Mouse (Mus musculus): ENCODE results near the gene Cpt2. TPM values are rescaled to one million over a fixed set of nuclear protein-coding genes. Genes with fewer than 3 reads are reported as not detected.

Gene Cpt2
- total RNA-seq, 2 experiments from 2014 or later, result 6.6 to 8.5 TPM

DNA sequence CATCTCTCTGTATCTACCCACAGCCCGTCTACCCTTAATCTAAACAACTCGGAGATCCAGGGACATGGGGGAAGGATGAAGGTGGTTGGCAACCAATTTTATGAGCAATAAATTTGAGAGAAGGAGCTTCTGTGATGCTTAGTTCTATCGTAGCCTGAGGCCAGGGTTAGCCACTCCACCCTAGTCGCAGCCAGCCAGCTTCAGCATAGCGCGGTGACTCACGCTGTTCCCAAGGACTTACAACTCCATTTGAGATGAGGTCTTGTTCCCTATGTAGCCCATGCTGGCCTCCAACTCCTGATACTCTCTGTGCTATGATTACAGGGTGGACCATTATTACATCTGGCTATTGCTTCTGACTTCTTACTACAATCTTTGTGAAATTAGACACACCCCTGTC is 19.3 kb upstream of the Cpt2 start:
- no peak for DNase-seq (ENCODE audit: low spot score in 2 of 2)
- Histone ChIP-seq H3K27ac (no peak overlapping the region), H3K4me3 (no peak overlapping the region)
- no peak for TF ChIP-seq CTCF (conservative IDR thresholded peaks at IDR 0.05)

DNA sequence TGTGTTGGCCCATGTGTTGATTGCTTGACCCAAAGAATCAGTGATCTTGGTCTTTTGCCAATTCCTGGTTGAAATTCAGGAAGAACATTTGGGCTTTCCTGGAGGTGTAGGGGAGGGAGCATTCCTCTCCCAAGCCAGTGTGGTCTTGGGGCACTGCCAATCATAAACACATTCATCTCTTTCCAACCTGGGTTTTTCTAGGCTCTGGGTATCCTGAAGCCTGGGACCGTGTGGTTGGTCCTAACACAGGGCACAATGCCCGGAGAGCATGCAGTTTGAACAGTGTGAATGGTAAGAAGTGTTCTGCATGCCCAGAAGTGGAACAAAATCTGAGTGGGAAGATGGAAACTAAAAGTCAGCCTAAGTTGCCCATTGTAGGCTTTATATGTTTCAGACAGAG is 14.7 kb upstream of the Cpt2 start:
- no peak for TF ChIP-seq CTCF (conservative IDR thresholded peaks at IDR 0.05)
- Histone ChIP-seq H3K27ac (no peak overlapping the region; the same call in 1 of the 2 replicates), H3K4me3 (no peak overlapping the region)
- no peak for DNase-seq (ENCODE audit: low spot score in 2 of 2)

DNA sequence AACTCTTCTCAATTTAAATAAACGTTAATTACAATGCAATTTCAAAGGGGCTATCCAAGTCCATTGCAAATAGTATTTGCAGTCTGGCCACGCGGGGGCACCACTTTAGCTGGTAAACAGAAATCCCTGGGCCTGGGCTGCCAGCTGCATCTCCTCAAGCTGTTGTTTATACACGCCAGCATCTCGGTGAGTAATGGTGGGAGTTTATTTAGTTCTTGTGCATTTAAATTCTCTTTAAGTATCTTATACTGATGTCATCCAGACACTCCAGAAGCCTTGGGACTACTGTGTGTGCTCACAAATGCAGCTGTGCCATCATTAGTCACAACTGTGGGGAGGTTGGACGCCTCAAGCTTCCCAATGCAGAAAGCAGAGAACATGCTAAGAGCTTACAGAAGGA is 13.9 kb upstream of the Cpt2 start:
- Histone ChIP-seq H3K27ac (peak overlapping the region; percentile 43; the same call in 1 of the 2 replicates), H3K4me3 (no peak overlapping the region)
- peak; percentile 73 to 76 for DNase-seq (ENCODE audit: low spot score in 2 of 2)
- peak; percentile 88 for TF ChIP-seq CTCF (conservative IDR thresholded peaks at IDR 0.05)

DNA sequence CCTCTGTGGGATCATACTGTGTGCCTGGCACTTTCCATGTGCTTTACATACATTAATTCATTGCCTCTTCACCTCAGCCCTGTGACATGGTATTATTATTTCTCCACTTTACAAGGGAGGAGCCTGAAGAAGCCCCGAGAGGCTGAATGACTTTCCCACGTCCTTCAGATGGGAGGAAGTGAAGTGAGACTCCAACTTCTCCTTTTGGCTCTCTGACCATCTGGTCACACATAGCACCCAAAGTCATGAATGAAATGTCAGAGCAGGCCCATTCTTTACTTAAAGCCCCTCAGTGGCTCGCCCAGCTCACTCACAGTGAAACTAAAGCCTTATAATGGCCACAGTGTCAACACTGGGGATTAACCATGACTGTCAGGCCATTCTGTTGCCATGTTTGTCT is 11.8 kb upstream of the Cpt2 start:
- Histone ChIP-seq H3K27ac (no peak overlapping the region), H3K4me3 (no peak overlapping the region)
- DNase-seq (ENCODE audit: low spot score in 2 of 2), result no peak
- TF ChIP-seq CTCF (conservative IDR thresholded peaks at IDR 0.05), result no peak

DNA sequence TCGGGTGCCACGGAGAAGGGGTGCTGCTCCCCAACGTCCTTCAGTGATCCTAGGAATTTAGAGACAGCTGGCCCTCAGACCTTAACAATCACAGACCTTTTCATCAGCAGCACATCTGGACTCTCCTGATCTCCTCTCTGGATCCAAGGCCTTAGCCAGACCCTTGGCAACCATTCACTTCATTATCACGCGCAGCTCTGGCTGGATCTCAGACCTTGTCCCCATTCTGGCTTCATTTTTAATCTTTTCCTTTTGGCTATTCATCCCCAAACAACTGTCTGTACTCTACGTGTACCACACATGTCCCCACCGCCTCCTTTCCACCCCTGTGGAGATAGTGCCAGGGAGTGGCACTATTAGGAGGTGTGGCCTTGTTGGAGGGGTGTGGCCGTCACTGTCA is 9.8 kb upstream of the Cpt2 start:
- H3K4me3 ChIP-seq, result no peak overlapping the region
- no peak for TF ChIP-seq CTCF (conservative IDR thresholded peaks at IDR 0.05)
- no peak for DNase-seq (ENCODE audit: low spot score in 2 of 2)
- no peak overlapping the region for H3K27ac ChIP-seq

DNA sequence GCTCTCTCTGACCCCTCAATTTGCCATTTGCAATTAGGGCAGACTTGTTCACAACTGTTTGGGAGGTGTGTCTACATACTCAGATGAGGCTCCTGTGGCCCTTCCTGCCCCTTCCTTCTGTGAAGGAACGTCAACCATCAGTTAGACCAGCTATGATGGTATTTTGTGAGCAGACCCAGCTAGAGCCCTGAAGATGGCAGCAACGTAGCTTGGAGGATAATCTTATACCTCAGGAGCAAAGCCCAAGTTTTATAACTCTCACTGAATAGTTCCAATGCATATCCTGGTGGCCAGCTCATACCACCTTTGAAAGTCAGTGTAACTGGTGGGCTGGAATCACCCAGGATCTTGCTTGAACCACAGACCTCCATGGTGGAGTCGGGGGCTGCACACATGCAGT is 8.0 kb upstream of the Cpt2 start:
- Histone ChIP-seq H3K4me3 (no peak overlapping the region), H3K27ac (no peak overlapping the region)
- DNase-seq (ENCODE audit: low spot score in 2 of 2), result no peak
- TF ChIP-seq CTCF (conservative IDR thresholded peaks at IDR 0.05), result peak; percentile 51

DNA sequence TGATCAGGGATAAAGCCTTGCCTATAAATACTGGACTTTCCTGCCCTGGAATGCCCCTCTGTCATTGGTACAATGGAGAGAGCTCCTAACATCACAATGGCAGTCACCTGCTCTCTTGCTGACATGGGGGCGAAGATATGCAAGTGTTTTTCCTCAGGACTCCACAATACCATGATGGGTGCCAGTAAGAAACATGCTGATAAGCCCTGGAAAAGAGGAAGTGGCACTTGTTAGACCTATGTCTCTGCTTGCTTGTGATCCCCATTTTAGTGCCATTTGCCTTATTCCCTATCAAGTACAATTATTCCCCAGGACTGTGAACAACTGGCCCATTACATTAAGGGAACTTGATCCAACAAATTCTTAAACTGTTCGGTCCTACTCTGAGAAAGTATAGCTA is 5.3 kb upstream of the Cpt2 start:
- TF ChIP-seq CTCF (conservative IDR thresholded peaks at IDR 0.05), result no peak
- H3K27ac ChIP-seq, result no peak overlapping the region
- H3K4me3 ChIP-seq, result no peak overlapping the region
- DNase-seq (ENCODE audit: low spot score in 2 of 2), result no peak

DNA sequence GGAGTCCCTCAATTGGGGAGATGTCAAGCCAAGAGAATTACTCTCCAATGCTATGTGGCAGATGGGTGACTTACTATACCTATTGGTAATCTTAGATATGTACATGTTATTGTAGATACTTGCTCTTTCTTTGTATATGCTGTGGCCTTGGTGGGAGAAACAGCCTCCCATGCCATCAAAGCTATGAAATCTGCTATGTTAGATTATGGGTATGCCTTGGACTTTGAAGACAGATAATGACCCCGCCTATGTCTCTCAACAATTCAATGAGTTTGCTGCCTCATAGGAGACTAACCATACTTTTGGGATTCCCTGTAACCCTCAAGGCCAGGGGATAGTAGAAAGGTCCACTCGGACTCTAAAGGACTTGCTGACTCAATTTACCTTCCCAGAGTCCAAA is 4.9 kb upstream of the Cpt2 start:
- Histone ChIP-seq H3K4me3 (no peak overlapping the region), H3K27ac (no peak overlapping the region)
- TF ChIP-seq CTCF (conservative IDR thresholded peaks at IDR 0.05), result no peak
- DNase-seq (ENCODE audit: low spot score in 2 of 2), result no peak

DNA sequence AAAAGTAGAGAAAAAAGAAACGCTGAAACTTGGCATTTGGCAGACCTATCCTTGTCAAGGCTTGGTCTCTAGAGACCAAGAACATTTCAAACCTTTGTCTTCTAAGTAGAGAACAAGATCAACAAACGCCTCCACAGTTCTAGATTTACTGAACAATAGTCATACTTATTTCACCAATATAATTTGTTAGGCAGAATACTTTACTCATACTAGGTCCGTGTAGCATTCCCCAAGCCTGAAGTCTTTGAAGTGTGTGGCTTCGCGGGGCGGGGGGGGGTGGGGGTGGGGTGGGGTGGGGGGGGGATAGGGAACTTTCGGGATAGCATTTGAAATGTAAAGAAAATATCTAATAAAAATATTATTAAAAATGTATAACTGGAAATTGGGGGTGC is 389 bp upstream of the Cpt2 start:
- no peak for TF ChIP-seq CTCF (conservative IDR thresholded peaks at IDR 0.05)
- no peak overlapping the region for H3K27ac ChIP-seq
- no peak for DNase-seq (ENCODE audit: low spot score in 2 of 2)
- peak overlapping the region; percentile 65 for H3K4me3 ChIP-seq

DNA sequence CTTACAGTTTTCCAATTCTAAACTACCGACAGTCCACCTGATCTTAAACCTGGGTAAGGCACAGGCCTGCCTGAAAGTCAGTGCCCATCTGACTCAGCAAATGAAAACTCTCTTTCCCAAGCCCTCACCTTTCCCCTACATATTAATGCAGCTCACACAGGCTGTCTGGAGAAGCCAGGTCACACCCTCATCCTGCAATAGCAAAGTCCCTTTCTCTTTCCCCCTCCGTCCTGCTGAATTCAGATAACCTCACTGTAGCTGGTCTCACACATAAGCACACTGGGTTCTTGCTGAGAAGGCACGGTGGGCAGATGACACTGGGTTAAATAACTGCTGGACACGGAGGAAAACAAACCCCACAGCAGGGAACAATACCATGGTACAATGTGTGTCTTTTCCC is 1.5 kb downstream of the Cpt2 start:
- H3K27ac ChIP-seq, result no peak overlapping the region; the same call in 1 of the 2 replicates
- no peak overlapping the region for H3K4me3 ChIP-seq
- DNase-seq (ENCODE audit: low spot score in 2 of 2), result no peak
- no peak for TF ChIP-seq CTCF (conservative IDR thresholded peaks at IDR 0.05)

DNA sequence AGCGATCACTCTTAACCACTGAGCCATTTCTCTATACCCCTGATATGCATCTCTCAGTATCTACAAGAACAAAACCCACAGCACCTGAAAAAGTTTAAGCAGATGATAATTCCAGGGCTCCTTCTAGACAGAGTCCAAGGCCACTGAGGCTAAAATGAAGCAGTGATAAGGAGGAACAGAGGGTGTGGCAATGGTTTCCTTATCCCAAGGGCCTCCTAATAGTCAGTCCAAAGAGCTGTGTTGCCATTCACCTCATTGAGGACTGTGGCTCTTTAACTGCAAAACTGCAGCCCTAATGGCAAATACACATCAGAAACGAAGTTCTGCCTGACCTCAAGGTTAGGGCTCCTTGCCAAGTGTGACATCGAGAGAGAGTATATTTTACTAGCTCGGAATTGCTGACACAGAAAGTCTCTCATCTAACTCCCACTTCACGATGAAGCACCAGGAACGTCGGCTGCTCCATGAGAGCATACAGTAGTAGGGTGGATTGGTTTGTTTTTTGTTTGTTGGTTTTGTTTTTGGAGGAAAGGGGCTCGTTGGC is 2.2 kb downstream of the Cpt2 start:
- no peak overlapping the region for H3K4me3 ChIP-seq
- no peak for TF ChIP-seq CTCF (conservative IDR thresholded peaks at IDR 0.05)
- DNase-seq (ENCODE audit: low spot score in 2 of 2), result no peak
- H3K27ac ChIP-seq, result no peak overlapping the region

DNA sequence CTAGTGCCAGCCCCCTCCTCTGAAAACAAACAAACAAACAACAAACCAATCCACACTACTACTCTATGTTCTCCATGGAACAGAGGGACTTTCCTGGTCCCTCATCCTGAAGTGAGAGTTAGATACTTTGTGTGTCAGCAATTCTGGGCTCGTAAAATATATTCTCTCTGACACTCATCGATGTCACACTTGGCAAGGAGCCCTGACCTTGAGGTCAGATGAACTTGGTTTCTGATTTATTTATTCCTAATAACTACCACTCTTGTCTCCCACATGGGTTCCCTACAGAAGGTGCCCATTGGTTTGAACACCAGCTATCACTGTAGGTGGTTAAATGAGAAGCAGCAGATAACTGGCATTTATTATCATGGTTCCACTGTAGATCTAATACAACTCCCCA is 3.1 kb downstream of the Cpt2 start:
- no peak for TF ChIP-seq CTCF (conservative IDR thresholded peaks at IDR 0.05)
- Histone ChIP-seq H3K4me3 (no peak overlapping the region), H3K27ac (no peak overlapping the region)
- DNase-seq (ENCODE audit: low spot score in 2 of 2), result no peak

DNA sequence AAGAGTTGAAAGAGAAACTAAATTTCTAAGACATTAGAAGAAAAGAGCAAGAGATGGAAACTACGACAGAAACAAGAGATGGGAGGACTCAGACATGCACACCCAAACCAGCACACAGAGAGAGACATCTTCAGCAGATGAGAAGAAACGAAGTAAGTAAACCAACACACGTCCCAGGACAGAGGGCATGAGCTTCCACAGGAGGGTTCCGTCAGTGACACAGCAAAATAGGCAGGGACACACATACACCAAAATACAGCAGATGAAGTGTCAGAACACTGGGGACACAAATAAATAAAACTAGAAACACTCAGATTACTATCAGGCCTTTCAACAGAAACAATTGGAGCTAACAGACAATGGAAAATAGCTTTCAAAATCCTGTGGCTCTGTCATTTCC is 13.4 kb downstream of the Cpt2 start:
- Histone ChIP-seq H3K27ac (no peak overlapping the region), H3K4me3 (no peak overlapping the region)
- DNase-seq (ENCODE audit: low spot score in 2 of 2), result no peak
- no peak for TF ChIP-seq CTCF (conservative IDR thresholded peaks at IDR 0.05)

DNA sequence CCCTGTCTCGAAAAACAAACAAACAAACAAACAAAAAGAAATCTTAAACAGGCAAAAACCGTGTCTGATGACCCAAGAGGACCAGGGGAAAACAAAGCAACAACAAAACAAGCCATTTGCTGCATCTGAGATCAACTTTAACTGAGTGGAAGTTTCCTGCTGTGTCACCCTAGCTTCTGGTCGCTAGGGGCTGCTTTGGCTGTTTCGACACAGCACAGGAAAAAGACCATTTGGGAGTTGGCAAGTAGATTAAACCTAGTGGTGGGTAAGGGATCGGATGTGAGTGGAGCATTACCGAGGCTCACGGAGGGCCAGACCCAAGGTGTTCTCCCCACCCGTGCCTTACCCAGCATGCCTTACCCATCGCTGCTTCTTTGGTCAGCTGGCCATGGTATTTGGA is 16.8 kb downstream of the Cpt2 start:
- no peak overlapping the region for H3K4me3 ChIP-seq
- no peak for DNase-seq (ENCODE audit: low spot score in 2 of 2)
- no peak overlapping the region for H3K27ac ChIP-seq
- peak; percentile 35 for TF ChIP-seq CTCF (conservative IDR thresholded peaks at IDR 0.05)

DNA sequence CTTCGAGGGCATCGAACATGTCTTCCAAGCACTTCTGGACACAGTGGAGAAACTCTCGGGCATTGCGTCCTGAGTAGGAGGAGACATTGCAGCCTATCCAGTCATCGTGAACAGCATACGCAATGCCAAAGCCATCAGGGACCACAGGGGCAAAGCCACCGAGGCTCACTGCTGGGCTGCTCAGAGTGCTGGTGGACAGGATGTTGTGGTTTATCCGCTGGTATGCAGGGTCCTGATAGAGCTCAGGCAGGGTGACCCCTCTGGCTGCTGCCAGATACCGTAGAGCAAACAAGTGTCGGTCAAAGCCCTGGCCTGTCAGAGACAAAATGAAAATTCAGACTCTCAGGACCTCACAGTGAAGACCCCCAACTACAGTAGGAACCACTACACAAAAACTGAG is 19.2 kb downstream of the Cpt2 start:
- DNase-seq (ENCODE audit: low spot score in 2 of 2), result no peak
- H3K4me3 ChIP-seq, result no peak overlapping the region
- H3K27ac ChIP-seq, result no peak overlapping the region
- TF ChIP-seq CTCF (conservative IDR thresholded peaks at IDR 0.05), result no peak

Data from layer of hippocampus, adult 2 months (tissue).